Mouse (Mus musculus) heart, postnatal 0 days (tissue): ENCODE measurements around the gene Olfr314. TPM values are rescaled to one million over a fixed set of nuclear protein-coding genes. Genes with fewer than 3 reads are reported as not detected.
"Not testable (repeated sequence)": the region's sequence is repeated elsewhere in the genome, so short reads cannot be mapped to it uniquely, and the experiment has no call there.

Experiments
- ATAC-seq: fragments of 200-750 bp; cut with Nextera tagmentation; 2 replicates; pipeline ENCODE4 v1.8.0; 2017; ENCODE audit warnings: low read depth, moderate number of reproducible peaks, moderate library complexity; ENCODE audit not compliant: insufficient read depth
- DNase-seq: peaks from one replicate; pipeline ENCODE4 v3.0.0-alpha.2; 2016; ENCODE audit warnings: low spot score
- H3K27ac ChIP-seq: fragments of 300-500 bp; sonication (generic); 2 replicates; pipeline ENCODE4 v1.5.1; 2014; ENCODE audit warnings: low read depth, mild to moderate bottlenecking
- H3K27me3 ChIP-seq: fragments of 300-500 bp; sonication (generic); 2 replicates; pipeline ENCODE4 v1.6.1; 2014; ENCODE audit warnings: low read length, mixed read lengths; ENCODE audit not compliant: control insufficient read depth, insufficient read depth
- H3K36me3 ChIP-seq: fragments of 300-500 bp; sonication (generic); replicated peaks from 2 replicates; pipeline ENCODE4 v1.6.1; 2014; ENCODE audit warnings: low read length, mixed read lengths; ENCODE audit not compliant: control insufficient read depth, insufficient read depth
- H3K4me1 ChIP-seq: fragments of 300-500 bp; sonication (generic); 2 replicates; pipeline ENCODE4 v1.6.1; 2014; ENCODE audit warnings: antibody characterized with exemption; ENCODE audit not compliant: control insufficient read depth, insufficient read depth
- H3K4me2 ChIP-seq: fragments of 300-500 bp; sonication (generic); 2 replicates; pipeline ENCODE4 v1.6.1; 2014; ENCODE audit warnings: low read depth, mild to moderate bottlenecking, low read length, moderate library complexity
- H3K4me3 ChIP-seq: fragments of 300-500 bp; sonication (generic); 2 replicates; pipeline ENCODE4 v1.5.1; 2014; ENCODE audit warnings: low read depth, low read length
- H3K9ac ChIP-seq: fragments of 300-500 bp; sonication (generic); replicated peaks from 2 replicates; pipeline ENCODE4 v1.6.1; 2014; ENCODE audit warnings: low read depth, low read length, mixed read lengths
- H3K9me3 ChIP-seq: fragments of 300-500 bp; sonication (generic); replicated peaks from 2 replicates; pipeline ENCODE4 v1.6.1; 2016; ENCODE audit warnings: low read length; ENCODE audit not compliant: control insufficient read depth
- CTCF ChIP-seq: IDR thresholded peaks from 2 replicates; pipeline ENCODE4 v1.5.1; 2016; ENCODE audit warnings: antibody characterized with exemption, control low read depth, low read depth
- EP300 ChIP-seq: IDR thresholded peaks from 2 replicates; pipeline ENCODE4 v1.6.1; 2016; ENCODE audit warnings: antibody characterized with exemption, low read depth
- WGBS: fragments of 180-500 bp; shearing (Covaris S2); extraction: QIAGEN DNeasy Blood & Tissue Kit; methylation state at CpG from one replicate; pipeline ENCODE4 v1.1.7; 2014; 5-methylcytosine and 5-hydroxymethylcytosine counted together
- polyA plus RNA-seq: library from polyadenylated mRNA; unstranded; fragments of >200 nt; fragmentation: Nextera tagmentation; extraction: Ambion mirVana; gene quantifications from 2 replicates; pipeline ENCODE4 v1.2.1, GENCODE M21; 2015
- total RNA-seq: library from RNA; depleted of rRNA; stranded (reverse); fragments of >200 nt; gene quantifications from 2 replicates; pipeline ENCODE4 v1.2.3, GENCODE M21; 2014; ENCODE audit warnings: low replicate concordance; rRNA removed

Gene Olfr314
- total and polyA plus RNA-seq, 2 experiments from 2014 or later, result not detected

DNA sequence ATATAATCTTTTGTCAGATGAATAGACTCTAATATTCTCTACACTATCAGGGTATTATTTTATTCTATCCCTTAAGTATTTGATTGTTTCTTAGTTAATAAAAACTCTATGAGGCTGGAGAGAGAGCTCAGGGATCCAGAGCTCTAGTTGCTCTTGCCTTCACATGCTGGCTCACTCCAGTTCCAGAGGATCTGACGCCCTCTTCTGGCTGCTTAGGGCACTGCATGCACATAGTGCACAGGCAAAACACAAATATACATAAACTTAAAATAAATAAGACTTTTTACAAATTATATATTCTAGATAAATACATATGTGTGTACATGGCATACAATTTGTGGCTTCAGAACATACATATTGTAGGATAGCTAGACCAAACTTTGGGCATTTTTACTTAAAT is 29.2 kb downstream of the Olfr314 start:
- Histone ChIP-seq H3K27ac (no peak overlapping the region), H3K27me3 (no peaks in the 10 kb centered on the region), H3K9me3 (no peaks in the 10 kb centered on the region), H3K36me3 (no peaks in the 10 kb centered on the region), H3K4me2 (no peak overlapping the region), H3K4me3 (no peak overlapping the region), H3K9ac (no peak overlapping the region), H3K4me1 (no peaks in the 10 kb centered on the region)
- no peak for ATAC-seq
- WGBS, result 3% methylated on average over 1 of the region's 1 CpGs
- peak; percentile 20; the same call in 1 of the 2 replicates for TF ChIP-seq CTCF
- no peak for TF ChIP-seq EP300
- DNase-seq, result no peak

DNA sequence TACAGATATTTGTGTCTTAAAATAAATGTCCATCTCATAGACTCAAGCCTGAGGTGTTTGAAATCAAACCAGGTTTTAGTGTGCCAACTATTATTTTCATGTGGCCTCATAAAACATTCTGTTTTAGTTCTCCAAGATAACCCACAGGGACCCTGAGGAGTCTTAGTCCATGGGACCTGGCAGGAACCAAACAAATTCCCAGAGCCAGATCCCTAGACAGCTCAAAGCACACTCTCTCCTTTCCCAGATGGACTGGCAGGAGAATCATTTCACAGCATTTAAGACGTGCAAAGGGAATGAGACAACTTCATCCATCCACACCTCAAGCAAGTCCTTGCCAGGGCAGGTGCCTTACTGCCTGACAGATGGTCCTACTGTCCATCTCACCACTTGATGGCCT is 31.9 kb downstream of the Olfr314 start, which contains the start of gene Olfr313:
TSS of gene Olfr313 (plus strand) at position 301 of the 400 bp plus-strand sequence.
- ATAC-seq, H3K4me1 ChIP-seq, H3K4me3 ChIP-seq, DNase-seq, H3K27me3 ChIP-seq, H3K4me2 ChIP-seq, H3K9me3 ChIP-seq, H3K9ac ChIP-seq, H3K27ac ChIP-seq, H3K36me3 ChIP-seq: not testable (repeated sequence)
- 54% methylated on average over 1 of the region's 1 CpGs for WGBS

DNA sequence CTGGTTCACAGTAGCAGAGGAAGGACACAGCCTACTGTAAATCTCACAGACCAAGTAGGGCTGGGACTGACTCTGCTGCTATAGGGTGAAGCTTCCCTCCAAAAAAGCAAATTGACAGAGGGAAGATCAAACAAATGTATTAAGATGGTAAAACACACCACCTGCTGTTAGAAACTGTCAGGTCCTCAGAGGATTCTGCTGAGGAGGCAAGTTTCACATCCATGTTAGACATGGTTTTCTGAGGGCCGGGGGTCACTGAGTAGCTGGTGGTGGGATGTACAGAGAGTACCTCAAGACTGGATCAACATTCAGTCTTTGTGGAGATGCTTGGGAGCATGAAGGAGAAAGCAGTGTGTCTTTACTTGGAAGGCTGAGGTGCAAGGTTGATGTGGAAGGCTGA is 32.9 kb downstream of the Olfr314 start:
- H3K4me1 ChIP-seq, result no peaks in the 10 kb centered on the region
- H3K9ac ChIP-seq, result no peak overlapping the region
- no peak for ATAC-seq
- 62% methylated on average over 1 of the region's 1 CpGs for WGBS
- no peaks in the 10 kb centered on the region for H3K36me3 ChIP-seq
- H3K9me3 ChIP-seq, result no peaks in the 10 kb centered on the region
- no peak overlapping the region for H3K4me3 ChIP-seq
- H3K27ac ChIP-seq, result no peak overlapping the region
- H3K4me2 ChIP-seq, result no peak overlapping the region
- no peak for TF ChIP-seq EP300
- no peak for TF ChIP-seq CTCF
- H3K27me3 ChIP-seq, result no peaks in the 10 kb centered on the region
- no peak for DNase-seq

DNA sequence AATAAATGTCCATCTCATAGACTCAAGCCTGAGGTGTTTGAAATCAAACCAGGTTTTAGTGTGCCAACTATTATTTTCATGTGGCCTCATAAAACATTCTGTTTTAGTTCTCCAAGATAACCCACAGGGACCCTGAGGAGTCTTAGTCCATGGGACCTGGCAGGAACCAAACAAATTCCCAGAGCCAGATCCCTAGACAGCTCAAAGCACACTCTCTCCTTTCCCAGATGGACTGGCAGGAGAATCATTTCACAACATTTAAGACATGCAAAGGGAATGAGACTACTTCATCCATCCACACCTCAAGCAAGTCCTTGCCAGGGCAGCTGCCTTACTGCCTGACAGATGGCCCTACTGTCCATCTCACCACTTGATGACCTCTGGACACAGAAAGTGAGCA is 46.2 kb downstream of the Olfr314 start, which contains the start of gene Olfr312:
TSS of gene Olfr312 (plus strand) at position 301 of the 400 bp plus-strand sequence.
- DNase-seq, H3K4me2 ChIP-seq, ATAC-seq, H3K36me3 ChIP-seq, H3K4me3 ChIP-seq, H3K27me3 ChIP-seq, H3K27ac ChIP-seq, H3K9ac ChIP-seq, H3K4me1 ChIP-seq, H3K9me3 ChIP-seq: not testable (repeated sequence)

DNA sequence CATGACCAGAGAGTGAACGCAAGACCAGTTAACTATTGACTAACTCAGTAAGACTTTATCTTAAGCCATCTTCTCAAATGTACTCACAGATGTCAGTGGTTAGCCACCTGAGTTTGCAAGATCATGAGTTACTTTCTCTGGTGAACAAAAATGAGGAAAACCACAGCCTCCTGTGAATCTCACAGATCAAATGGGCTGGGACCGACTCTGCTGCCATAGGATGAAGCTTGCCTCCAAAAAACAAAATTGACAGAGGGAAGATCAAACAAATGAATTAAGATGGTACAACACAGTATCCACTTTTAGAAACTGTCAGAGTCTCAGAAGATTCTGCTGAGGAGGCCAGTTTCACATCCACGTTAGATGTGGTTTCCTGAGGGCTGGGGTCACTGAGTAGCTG is 47.0 kb downstream of the Olfr314 start:
- no peak for TF ChIP-seq EP300
- no peak for TF ChIP-seq CTCF
- ATAC-seq (no peak), DNase-seq (no peak)
- no peak overlapping the region for H3K9ac ChIP-seq
- H3K27ac ChIP-seq, result no peak overlapping the region
- WGBS, result 64% methylated on average over 3 of the region's 3 CpGs
- H3K4me3 ChIP-seq, result no peak overlapping the region
- H3K36me3 ChIP-seq, result no peaks in the 10 kb centered on the region
- no peaks in the 10 kb centered on the region for H3K9me3 ChIP-seq
- no peak overlapping the region for H3K4me2 ChIP-seq
- no peaks in the 10 kb centered on the region for H3K4me1 ChIP-seq
- no peaks in the 10 kb centered on the region for H3K27me3 ChIP-seq

DNA sequence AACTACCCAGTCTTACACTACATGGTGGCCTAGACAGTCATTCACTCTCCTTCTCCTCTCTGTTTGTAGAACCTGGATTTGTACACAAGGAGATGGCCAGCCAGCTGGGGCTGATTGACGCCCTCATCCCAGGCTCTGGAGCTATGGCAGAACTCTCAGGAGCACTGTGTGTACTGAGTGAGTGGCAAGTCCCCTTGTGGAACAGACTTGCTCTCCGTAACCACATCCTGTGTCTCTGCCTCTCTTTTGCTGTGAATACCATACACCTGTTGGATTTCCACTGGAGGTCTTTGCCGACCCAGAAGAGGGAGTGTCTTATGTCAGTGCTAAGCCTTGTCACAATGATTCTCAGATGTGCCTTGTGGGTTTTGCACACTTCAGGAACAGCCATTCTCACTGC is 49.8 kb downstream of the Olfr314 start:
- H3K4me1 ChIP-seq, result not testable (repeated sequence)

More for the DNA sequence above, 49.8 kb downstream of the Olfr314 start:
- H3K4me3 ChIP-seq, H3K9ac ChIP-seq, H3K27ac ChIP-seq, H3K4me2 ChIP-seq, DNase-seq, H3K36me3 ChIP-seq, ATAC-seq, H3K9me3 ChIP-seq, H3K27me3 ChIP-seq: not testable (repeated sequence)
- 82% methylated on average over 3 of the region's 3 CpGs for WGBS

Other genes with a start within 250 kb of the Olfr314 start
- gene Olfr330, start 248.1 kb upstream of the Olfr314 start, total RNA-seq, result not detected in 2 replicates
- not detected in 2 replicates for gene Olfr330, start 248.1 kb upstream of the Olfr314 start, polyA plus RNA-seq
- gene Olfr329-ps, start 236.5 kb upstream of the Olfr314 start, total RNA-seq, result not detected in 2 replicates
- gene Olfr329-ps, start 236.5 kb upstream of the Olfr314 start, polyA plus RNA-seq, result not detected in 2 replicates
- not detected in 2 replicates for gene Olfr328, start 227.3 kb upstream of the Olfr314 start, total RNA-seq
- gene Olfr328, start 227.3 kb upstream of the Olfr314 start, polyA plus RNA-seq, result not detected in 2 replicates
- gene Olfr224, start 212.4 kb upstream of the Olfr314 start, total RNA-seq, result not detected in 2 replicates
- gene Olfr224, start 212.4 kb upstream of the Olfr314 start, polyA plus RNA-seq, result not detected in 2 replicates
- not detected in 2 replicates for gene Olfr325, start 205.2 kb upstream of the Olfr314 start, total RNA-seq
- not detected in 2 replicates for gene Olfr325, start 205.2 kb upstream of the Olfr314 start, polyA plus RNA-seq
- gene Olfr324, start 187.8 kb upstream of the Olfr314 start, total RNA-seq, result not detected in 2 replicates
- gene Olfr324, start 187.8 kb upstream of the Olfr314 start, polyA plus RNA-seq, result not detected in 2 replicates
- gene 2210407C18Rik, start 166.9 kb upstream of the Olfr314 start, total RNA-seq, result not detected in 2 replicates
- not detected in 2 replicates for gene 2210407C18Rik, start 166.9 kb upstream of the Olfr314 start, polyA plus RNA-seq
- gene Olfr323, start 152.5 kb upstream of the Olfr314 start, total RNA-seq, result not detected in 2 replicates
- not detected in 2 replicates for gene Olfr323, start 152.5 kb upstream of the Olfr314 start, polyA plus RNA-seq
- not detected in 2 replicates for gene Trim58, start 142.5 kb upstream of the Olfr314 start, total RNA-seq
- gene Trim58, start 142.5 kb upstream of the Olfr314 start, polyA plus RNA-seq, result 0.05 TPM in 1 of 2 replicates, not detected in the other
- gene Olfr322, start 124.2 kb upstream of the Olfr314 start, total RNA-seq, result not detected in 2 replicates
- not detected in 2 replicates for gene Olfr322, start 124.2 kb upstream of the Olfr314 start, polyA plus RNA-seq
- gene Olfr320, start 101.9 kb upstream of the Olfr314 start, total RNA-seq, result not detected in 2 replicates
- not detected in 2 replicates for gene Olfr320, start 101.9 kb upstream of the Olfr314 start, polyA plus RNA-seq
- not detected in 2 replicates for gene Olfr319, start 83.8 kb upstream of the Olfr314 start, total RNA-seq
- gene Olfr319, start 83.8 kb upstream of the Olfr314 start, polyA plus RNA-seq, result not detected in 2 replicates
- not detected in 2 replicates for gene Olfr318, start 58.9 kb upstream of the Olfr314 start, total RNA-seq
- not detected in 2 replicates for gene Olfr318, start 58.9 kb upstream of the Olfr314 start, polyA plus RNA-seq
- not detected in 2 replicates for gene Olfr317, start 43.7 kb upstream of the Olfr314 start, total RNA-seq
- gene Olfr317, start 43.7 kb upstream of the Olfr314 start, polyA plus RNA-seq, result not detected in 2 replicates
- gene Olfr316, start 30.2 kb upstream of the Olfr314 start, total RNA-seq, result not detected in 2 replicates
- not detected in 2 replicates for gene Olfr316, start 30.2 kb upstream of the Olfr314 start, polyA plus RNA-seq
- gene Olfr315, start 9.8 kb upstream of the Olfr314 start, total RNA-seq, result not detected in 2 replicates
- not detected in 2 replicates for gene Olfr315, start 9.8 kb upstream of the Olfr314 start, polyA plus RNA-seq
- gene Fam183b, start 19.0 kb downstream of the Olfr314 start, total RNA-seq, result not detected in 2 replicates
- gene Fam183b, start 19.0 kb downstream of the Olfr314 start, polyA plus RNA-seq, result 0.87 and 1.9 TPM in 2 replicates
- 0.12 TPM in 1 of 2 replicates, not detected in the other for gene Olfr313, start 32.0 kb downstream of the Olfr314 start, total RNA-seq
- gene Olfr313, start 32.0 kb downstream of the Olfr314 start, polyA plus RNA-seq, result 0.04 TPM in 1 of 2 replicates, not detected in the other
- gene Olfr312, start 46.3 kb downstream of the Olfr314 start, total RNA-seq, result 0.35 TPM in 1 of 2 replicates, not detected in the other
- 0.05 TPM in 1 of 2 replicates, not detected in the other for gene Olfr312, start 46.3 kb downstream of the Olfr314 start, polyA plus RNA-seq
- gene Olfr311, start 56.3 kb downstream of the Olfr314 start, total RNA-seq, result not detected in 2 replicates
- gene Olfr311, start 56.3 kb downstream of the Olfr314 start, polyA plus RNA-seq, result 0.07 TPM in 1 of 2 replicates, not detected in the other
- gene Gm12258, start 64.2 kb downstream of the Olfr314 start, total RNA-seq, result 2.5 and 2.7 TPM in 2 replicates
- 2.1 and 2.7 TPM in 2 replicates for gene Gm12258, start 64.2 kb downstream of the Olfr314 start, polyA plus RNA-seq
- gene 2810021J22Rik, start 84.3 kb downstream of the Olfr314 start, total RNA-seq, result 1.4 and 1.5 TPM in 2 replicates
- gene 2810021J22Rik, start 84.3 kb downstream of the Olfr314 start, polyA plus RNA-seq, result 2.2 and 3.4 TPM in 2 replicates
- 4.1 and 6.6 TPM in 2 replicates for gene Zfp39, start 121.3 kb downstream of the Olfr314 start, total RNA-seq
- 2.2 TPM in 2 replicates for gene Zfp39, start 121.3 kb downstream of the Olfr314 start, polyA plus RNA-seq
- not detected in 2 replicates for gene Btnl10, start 135.0 kb downstream of the Olfr314 start, total RNA-seq
- gene Btnl10, start 135.0 kb downstream of the Olfr314 start, polyA plus RNA-seq, result 0.07 TPM in 1 of 2 replicates, not detected in the other
- gene Rnf187, start 156.0 kb downstream of the Olfr314 start, total RNA-seq, result 301 and 362 TPM in 2 replicates
- 145 and 147 TPM in 2 replicates for gene Rnf187, start 156.0 kb downstream of the Olfr314 start, polyA plus RNA-seq
- 26.3 and 44.3 TPM in 2 replicates for gene Hist3h2ba, start 166.0 kb downstream of the Olfr314 start, total RNA-seq
- 7.0 and 8.2 TPM in 2 replicates for gene Hist3h2ba, start 166.0 kb downstream of the Olfr314 start, polyA plus RNA-seq
- gene Hist3h2a, start 171.7 kb downstream of the Olfr314 start, total RNA-seq, result 90.4 and 94.8 TPM in 2 replicates
- gene Hist3h2a, start 171.7 kb downstream of the Olfr314 start, polyA plus RNA-seq, result 43.1 and 63.4 TPM in 2 replicates
- 0.62 TPM in 1 of 2 replicates, not detected in the other for gene Trim17, start 171.7 kb downstream of the Olfr314 start, total RNA-seq
- gene Trim17, start 171.7 kb downstream of the Olfr314 start, polyA plus RNA-seq, result 0.26 and 0.33 TPM in 2 replicates
- gene Trim11, start 195.1 kb downstream of the Olfr314 start, total RNA-seq, result 36.8 and 37.4 TPM in 2 replicates
- 26.0 and 26.5 TPM in 2 replicates for gene Trim11, start 195.1 kb downstream of the Olfr314 start, polyA plus RNA-seq